Mouse (Mus musculus): Measurements from ENCODE around the gene Smad6. TPM values are rescaled to one million over a fixed set of nuclear protein-coding genes. Genes with fewer than 3 reads are reported as not detected.

Smad6 gene
- total RNA-seq, 1 experiment: 8.7 TPM

DNA sequence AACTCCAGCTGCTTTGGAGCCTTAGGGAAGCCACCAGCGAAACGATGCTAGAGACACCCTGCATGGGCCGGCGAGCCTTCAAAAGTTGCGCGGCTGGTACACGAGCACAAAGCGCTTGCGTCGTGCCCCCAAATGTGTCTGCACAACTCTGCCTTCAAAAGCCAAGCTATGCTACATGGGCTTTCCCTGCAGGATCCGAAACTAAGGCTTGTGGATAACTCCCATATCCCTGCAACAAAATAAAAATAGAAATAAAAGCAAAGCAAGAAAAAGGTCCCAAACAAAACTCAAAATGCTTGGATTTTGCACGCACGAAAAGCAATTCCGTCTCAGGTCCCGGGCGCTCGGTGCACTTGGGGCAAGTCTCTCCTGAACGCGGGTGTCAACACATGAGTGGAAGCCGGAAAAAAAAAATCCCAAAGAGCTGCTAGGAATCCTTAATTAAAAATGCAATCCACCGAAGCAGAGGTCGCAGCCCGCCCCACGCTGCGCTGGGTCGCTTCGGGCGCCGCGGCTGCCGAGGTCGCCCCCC is 474 bp downstream of the Smad6 start:
- Histone ChIP-seq H3K9me3 (ENCODE audit: control insufficient read depth, insufficient read depth, low read depth, low read length) (no peaks in the 10 kb centered on the region), H3K9ac (ENCODE audit: insufficient read depth, low read depth, low read length, poor library complexity, severe bottlenecking) (peak overlapping the region; percentile 66), H3K4me3 (ENCODE audit: insufficient read depth in 1 of 2, low read depth in 1 of 2, low read length in 2 of 2, poor library complexity in 1 of 2, severe bottlenecking in 1 of 2) (peak overlapping the region; percentile 77), H3K4me1 (ENCODE audit: control insufficient read depth in 2 of 2, insufficient read depth in 2 of 2, low read length in 2 of 2, poor library complexity in 1 of 2) (peaks cover 3 to 15% of the 10 kb centered on the region in 2 experiments; a peak in 3 of 4 replicates), H3K27ac (ENCODE audit: insufficient read depth, low read depth, low read length, poor library complexity, severe bottlenecking) (peak overlapping the region; percentile 63; the same call in 1 of the 2 replicates), H3K36me3 (ENCODE audit: control insufficient read depth, insufficient read depth, low read length, poor library complexity, severe bottlenecking) (no peaks in the 10 kb centered on the region)
- DNase-seq (ENCODE audit: low read depth, low spot score): no peak
- TF ChIP-seq CHD2 (IDR thresholded peaks at IDR 0.05; ENCODE audit: low read depth, low read length): no peak
- no peak for TF ChIP-seq ZC3H11A (IDR thresholded peaks at IDR 0.05; ENCODE audit: borderline replicate concordance, low read depth, low read length)
- TF ChIP-seq HCFC1 (IDR thresholded peaks at IDR 0.05; ENCODE audit: borderline replicate concordance, insufficient read depth, low read length): no peak
- TF ChIP-seq MAFK (IDR thresholded peaks at IDR 0.05; ENCODE audit: insufficient read depth, low read depth, low read length): no peak
- TF ChIP-seq ZNF384 (IDR thresholded peaks at IDR 0.05; ENCODE audit: low read depth, low read length): no peak
- in situ Hi-C loops (cut with MboI; ENCODE audit: low sequenced_read_pairs in 2 of 2, unreplicated experiment in 2 of 2): loop anchor here in 1 of 2 experiments (10.0 kb wide), 1 partner anchor 63 kb away; no protein-coding TSS in a partner anchor

DNA sequence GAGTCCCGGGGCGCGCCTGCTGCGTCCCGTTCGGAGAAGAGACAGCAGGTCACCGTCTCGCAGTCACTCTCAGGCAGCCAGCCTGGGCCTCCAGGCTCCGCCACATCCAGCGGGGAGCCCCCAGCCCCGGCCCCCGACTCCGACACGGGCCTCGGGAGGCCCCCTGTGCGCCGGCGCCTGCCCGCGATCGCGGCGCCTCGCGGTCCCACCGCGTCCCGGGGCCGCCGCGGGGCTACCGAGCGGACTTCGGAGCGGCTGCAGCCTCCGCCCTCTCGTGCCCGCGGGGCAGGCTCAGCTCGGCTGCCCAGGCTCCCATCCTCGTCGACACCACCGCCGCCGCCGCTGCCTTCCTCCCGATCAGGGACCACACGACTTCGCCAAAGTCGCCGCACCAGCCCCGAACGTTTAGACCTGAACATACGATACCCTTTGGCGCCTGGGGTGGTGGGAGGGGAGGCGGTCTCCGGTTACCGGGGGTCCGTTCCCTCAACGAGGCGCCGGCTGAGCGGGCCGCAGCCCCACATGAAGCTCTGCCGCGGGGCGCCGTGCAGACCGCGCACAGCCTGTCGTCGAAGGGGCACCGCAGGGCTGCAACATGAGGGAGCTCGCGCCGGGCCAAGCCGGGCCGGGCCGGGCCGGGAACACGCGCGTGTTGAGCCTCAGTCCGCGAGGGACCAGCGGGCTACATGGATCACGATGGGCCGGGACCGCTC is 1.1 kb downstream of the Smad6 start:
- no peaks in the 10 kb centered on the region for H3K9me3 ChIP-seq (ENCODE audit: control insufficient read depth, insufficient read depth, low read depth, low read length)
- no peak for TF ChIP-seq MAFK (IDR thresholded peaks at IDR 0.05; ENCODE audit: insufficient read depth, low read depth, low read length)
- no peak for TF ChIP-seq ZNF384 (IDR thresholded peaks at IDR 0.05; ENCODE audit: low read depth, low read length)
- TF ChIP-seq CHD2 (IDR thresholded peaks at IDR 0.05; ENCODE audit: low read depth, low read length): no peak
- TF ChIP-seq HCFC1 (IDR thresholded peaks at IDR 0.05; ENCODE audit: borderline replicate concordance, insufficient read depth, low read length): no peak
- no peak for TF ChIP-seq ZC3H11A (IDR thresholded peaks at IDR 0.05; ENCODE audit: borderline replicate concordance, low read depth, low read length)
- H3K9ac ChIP-seq (ENCODE audit: insufficient read depth, low read depth, low read length, poor library complexity, severe bottlenecking): peak overlapping the region; percentile 66
- peak overlapping the region; percentile 77 for H3K4me3 ChIP-seq (ENCODE audit: insufficient read depth in 1 of 2, low read depth in 1 of 2, low read length in 2 of 2, poor library complexity in 1 of 2, severe bottlenecking in 1 of 2)
- in situ Hi-C loops (cut with MboI; ENCODE audit: low sequenced_read_pairs in 2 of 2, unreplicated experiment in 2 of 2): loop anchor here in 1 of 2 experiments (10.0 kb wide), 1 partner anchor 64 kb away; no protein-coding TSS in a partner anchor
- no peak for DNase-seq (ENCODE audit: low read depth, low spot score)
- H3K36me3 ChIP-seq (ENCODE audit: control insufficient read depth, insufficient read depth, low read length, poor library complexity, severe bottlenecking): no peaks in the 10 kb centered on the region
- no peak overlapping the region; the same call in 1 of the 2 replicates for H3K27ac ChIP-seq (ENCODE audit: insufficient read depth, low read depth, low read length, poor library complexity, severe bottlenecking)
- H3K4me1 ChIP-seq (ENCODE audit: control insufficient read depth in 2 of 2, insufficient read depth in 2 of 2, low read length in 2 of 2, poor library complexity in 1 of 2): peaks cover 3 to 15% of the 10 kb centered on the region in 2 experiments; a peak in 3 of 4 replicates

DNA sequence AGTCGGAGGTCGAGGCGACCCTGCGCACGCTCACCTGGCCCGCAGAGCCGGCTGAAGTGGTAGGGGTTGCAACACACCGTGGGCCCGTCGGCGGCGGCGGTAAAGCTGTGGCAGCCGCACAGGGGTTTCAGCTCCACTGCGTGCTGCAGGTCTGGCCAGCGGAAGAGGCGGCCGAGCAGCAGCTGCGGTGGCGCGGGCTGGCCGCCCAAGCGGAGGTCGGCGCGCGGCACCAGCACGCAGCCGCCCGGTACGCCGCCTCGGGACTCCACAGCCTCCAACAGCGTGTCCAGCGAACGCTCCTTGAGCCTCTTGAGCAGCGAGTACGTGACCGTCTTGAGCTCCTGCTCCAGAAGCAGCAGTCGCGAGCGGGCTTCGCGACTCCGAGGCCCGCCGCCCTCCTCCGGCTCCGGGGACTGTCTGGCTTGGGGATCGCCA is 1.7 kb downstream of the Smad6 start:
- Histone ChIP-seq H3K9ac (ENCODE audit: insufficient read depth, low read depth, low read length, poor library complexity, severe bottlenecking) (peak overlapping the region; percentile 66), H3K36me3 (ENCODE audit: control insufficient read depth, insufficient read depth, low read length, poor library complexity, severe bottlenecking) (no peaks in the 10 kb centered on the region), H3K9me3 (ENCODE audit: control insufficient read depth, insufficient read depth, low read depth, low read length) (no peaks in the 10 kb centered on the region), H3K4me1 (ENCODE audit: control insufficient read depth in 2 of 2, insufficient read depth in 2 of 2, low read length in 2 of 2, poor library complexity in 1 of 2) (peaks cover 3 to 14% of the 10 kb centered on the region in 2 experiments; a peak in 3 of 4 replicates), H3K4me3 (ENCODE audit: insufficient read depth in 1 of 2, low read depth in 1 of 2, low read length in 2 of 2, poor library complexity in 1 of 2, severe bottlenecking in 1 of 2) (peak overlapping the region; percentile 77), H3K27ac (ENCODE audit: insufficient read depth, low read depth, low read length, poor library complexity, severe bottlenecking) (no peak overlapping the region)
- TF ChIP-seq ZNF384 (IDR thresholded peaks at IDR 0.05; ENCODE audit: low read depth, low read length) (no peak), HCFC1 (IDR thresholded peaks at IDR 0.05; ENCODE audit: borderline replicate concordance, insufficient read depth, low read length) (no peak), ZC3H11A (IDR thresholded peaks at IDR 0.05; ENCODE audit: borderline replicate concordance, low read depth, low read length) (no peak), CHD2 (IDR thresholded peaks at IDR 0.05; ENCODE audit: low read depth, low read length) (no peak), MAFK (IDR thresholded peaks at IDR 0.05; ENCODE audit: insufficient read depth, low read depth, low read length) (no peak)
- DNase-seq (ENCODE audit: low read depth, low spot score): no peak
- in situ Hi-C loops (cut with MboI; ENCODE audit: low sequenced_read_pairs in 2 of 2, unreplicated experiment in 2 of 2): loop anchor here in 1 of 2 experiments (10.0 kb wide), 1 partner anchor 65 kb away; no protein-coding TSS in a partner anchor

DNA sequence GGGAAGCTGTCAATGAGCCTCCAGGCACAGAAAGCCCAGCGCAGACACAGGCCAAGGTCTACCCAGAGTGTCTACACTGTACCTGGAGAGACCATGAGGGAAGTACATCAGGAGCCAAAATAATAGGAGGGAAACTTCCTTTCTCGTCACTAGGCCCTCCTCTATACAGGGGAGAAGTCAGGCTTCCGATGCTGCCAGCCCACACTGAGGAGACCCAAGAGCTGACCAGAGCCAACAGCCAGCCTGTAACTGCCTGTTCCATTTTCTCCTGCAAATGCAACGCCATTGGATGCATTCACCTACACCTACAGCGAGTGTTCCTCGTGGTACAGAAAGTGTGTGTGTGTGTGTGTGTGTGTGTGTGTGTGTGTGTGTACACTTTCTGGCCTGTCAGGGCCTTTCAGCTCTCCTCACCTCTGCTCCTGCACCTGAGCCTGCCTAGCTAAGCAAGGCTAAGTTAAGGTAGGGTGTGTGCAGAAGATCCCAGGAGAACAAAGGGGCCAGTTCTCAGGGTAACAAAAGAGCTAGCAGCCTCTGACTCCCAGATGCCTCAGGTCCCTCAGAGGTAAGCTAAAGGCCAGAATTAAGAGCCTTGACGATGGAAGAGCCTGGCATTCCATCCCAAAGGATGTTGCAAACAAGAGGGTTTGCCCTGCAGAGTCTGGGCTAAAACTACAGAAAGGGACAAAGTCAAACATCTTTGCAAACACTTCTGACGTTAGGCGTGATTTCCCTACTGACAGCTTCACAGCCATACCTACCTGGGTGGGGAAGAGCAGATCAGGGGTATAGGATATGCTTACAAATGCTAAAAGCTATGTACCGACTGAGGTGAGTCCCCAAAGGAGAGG is 2.6 kb downstream of the Smad6 start:
- in situ Hi-C loops (cut with MboI; ENCODE audit: low sequenced_read_pairs in 2 of 2, unreplicated experiment in 2 of 2): no loop called here
- DNase-seq (ENCODE audit: low read depth, low spot score): no peak
- H3K4me3 ChIP-seq (ENCODE audit: insufficient read depth in 1 of 2, low read depth in 1 of 2, low read length in 2 of 2, poor library complexity in 1 of 2, severe bottlenecking in 1 of 2): peak overlapping the region; percentile 77
- H3K27ac ChIP-seq (ENCODE audit: insufficient read depth, low read depth, low read length, poor library complexity, severe bottlenecking): no peak overlapping the region
- H3K9ac ChIP-seq (ENCODE audit: insufficient read depth, low read depth, low read length, poor library complexity, severe bottlenecking): no peak overlapping the region
- H3K36me3 ChIP-seq (ENCODE audit: control insufficient read depth, insufficient read depth, low read length, poor library complexity, severe bottlenecking): no peaks in the 10 kb centered on the region
- H3K9me3 ChIP-seq (ENCODE audit: control insufficient read depth, insufficient read depth, low read depth, low read length): no peaks in the 10 kb centered on the region
- TF ChIP-seq MAFK (IDR thresholded peaks at IDR 0.05; ENCODE audit: insufficient read depth, low read depth, low read length): no peak
- no peak for TF ChIP-seq CHD2 (IDR thresholded peaks at IDR 0.05; ENCODE audit: low read depth, low read length)
- TF ChIP-seq HCFC1 (IDR thresholded peaks at IDR 0.05; ENCODE audit: borderline replicate concordance, insufficient read depth, low read length): no peak
- no peak for TF ChIP-seq ZC3H11A (IDR thresholded peaks at IDR 0.05; ENCODE audit: borderline replicate concordance, low read depth, low read length)
- no peak for TF ChIP-seq ZNF384 (IDR thresholded peaks at IDR 0.05; ENCODE audit: low read depth, low read length)
- H3K4me1 ChIP-seq (ENCODE audit: control insufficient read depth in 2 of 2, insufficient read depth in 2 of 2, low read length in 2 of 2, poor library complexity in 1 of 2): peaks cover 5 to 16% of the 10 kb centered on the region in 2 experiments; a peak in 3 of 4 replicates

All from ES-E14 (cell line).